25 mouse cellular contexts compared by ENCODE assay signal in genomic region chr8:77350121-77350777, GRCm38 (mm10).
DNase-seq lines count a peak whose midpoint lies in the region; ATAC-seq lines count a peak whose summit lies in the region.
"Had no signal": no experiment of that assay in that cellular context is flagged by ENCODE, and none has a peak within 500 bp of the region (broad histone marks: within the 10 kb centered on the region; RNA-seq: fewer than 3 reads in every experiment).

No protein-coding gene starts in this region.

- H3K4me1 ChIP-seq in hindbrain, embryonic 11.5 days (replicated peaks; ENCODE audit: control insufficient read depth, insufficient read depth, low read length): no peaks in the 10 kb centered on the region
- H3K4me1 ChIP-seq in hindbrain, embryonic 13.5 days (replicated peaks): peaks cover 8% of the 10 kb centered on the region; the same call in 1 of the 2 replicates
- peaks cover 38% of the 10 kb centered on the region for H3K4me1 ChIP-seq in embryonic facial prominence, embryonic 15.5 days
- H3K4me1 ChIP-seq in limb, embryonic 15.5 days: peaks cover 35% of the 10 kb centered on the region
- H3K4me1 ChIP-seq: intestine, embryonic 15.5 days; liver, embryonic 13.5 days had no signal

- no peak overlapping the region for H3K9ac ChIP-seq in hindbrain, embryonic 11.5 days (ENCODE audit: low read depth, low read length)
- no peak overlapping the region for H3K9ac ChIP-seq in hindbrain, embryonic 13.5 days
- no peak overlapping the region for H3K9ac ChIP-seq in embryonic facial prominence, embryonic 15.5 days
- no peak overlapping the region for H3K9ac ChIP-seq in limb, embryonic 15.5 days
- H3K9ac ChIP-seq: embryonic facial prominence, embryonic 12.5 days; intestine, embryonic 15.5 days; liver, embryonic 13.5 days; midbrain, embryonic 12.5 days had no signal

- no peaks in the 10 kb centered on the region for H3K27me3 ChIP-seq in hindbrain, embryonic 11.5 days (ENCODE audit: control insufficient read depth, insufficient read depth, low read length)
- H3K27me3 ChIP-seq in hindbrain, embryonic 13.5 days: no peaks in the 10 kb centered on the region
- no peaks in the 10 kb centered on the region for H3K27me3 ChIP-seq in embryonic facial prominence, embryonic 15.5 days
- H3K27me3 ChIP-seq in limb, embryonic 15.5 days: no peaks in the 10 kb centered on the region
- H3K27me3 ChIP-seq: embryonic facial prominence, embryonic 12.5 days; intestine, embryonic 15.5 days; liver, embryonic 13.5 days; midbrain, embryonic 12.5 days had no signal

- H3K27ac ChIP-seq in hindbrain, embryonic 11.5 days (ENCODE audit: low read depth, low read length): no peak overlapping the region
- no peak overlapping the region for H3K27ac ChIP-seq in hindbrain, embryonic 13.5 days
- peak overlapping the region; percentile 71 for H3K27ac ChIP-seq in embryonic facial prominence, embryonic 15.5 days (replicated peaks)
- H3K27ac ChIP-seq in limb, embryonic 15.5 days: peak overlapping the region; percentile 43
- H3K27ac ChIP-seq: heart, adult 2 months; intestine, embryonic 15.5 days; liver, embryonic 13.5 days; midbrain, embryonic 12.5 days had no signal

- 84% methylated on average over 4 of the region's 4 CpGs for WGBS in hindbrain, embryonic 11.5 days
- WGBS in hindbrain, embryonic 13.5 days: 89% methylated on average over 4 of the region's 4 CpGs
- WGBS in embryonic facial prominence, embryonic 15.5 days: 35% methylated on average over 4 of the region's 4 CpGs
- WGBS in limb, embryonic 15.5 days: 41% methylated on average over 4 of the region's 4 CpGs

- no peak overlapping the region for H3K4me2 ChIP-seq in hindbrain, embryonic 11.5 days (replicated peaks; ENCODE audit: low read depth, low read length)
- no peak overlapping the region for H3K4me2 ChIP-seq in hindbrain, embryonic 13.5 days
- no peak overlapping the region for H3K4me2 ChIP-seq in embryonic facial prominence, embryonic 15.5 days (replicated peaks)
- H3K4me2 ChIP-seq in limb, embryonic 15.5 days: no peak overlapping the region
- H3K4me2 ChIP-seq: embryonic facial prominence, embryonic 12.5 days; intestine, embryonic 15.5 days; liver, embryonic 13.5 days; midbrain, embryonic 12.5 days had no signal

- no peaks in the 10 kb centered on the region for H3K9me3 ChIP-seq in hindbrain, embryonic 11.5 days (ENCODE audit: control insufficient read depth, low read length)
- H3K9me3 ChIP-seq in hindbrain, embryonic 13.5 days: no peaks in the 10 kb centered on the region
- no peaks in the 10 kb centered on the region for H3K9me3 ChIP-seq in embryonic facial prominence, embryonic 15.5 days (replicated peaks)
- no peaks in the 10 kb centered on the region for H3K9me3 ChIP-seq in limb, embryonic 15.5 days
- H3K9me3 ChIP-seq: embryonic facial prominence, embryonic 12.5 days; intestine, embryonic 15.5 days; liver, embryonic 13.5 days; midbrain, embryonic 12.5 days had no signal

- no peak overlapping the region for H3K4me3 ChIP-seq in hindbrain, embryonic 11.5 days (ENCODE audit: low read depth, low read length)
- H3K4me3 ChIP-seq in hindbrain, embryonic 13.5 days: no peak overlapping the region
- H3K4me3 ChIP-seq in embryonic facial prominence, embryonic 15.5 days (replicated peaks): no peak overlapping the region
- H3K4me3 ChIP-seq in limb, embryonic 15.5 days: no peak overlapping the region
- H3K4me3 ChIP-seq: embryonic facial prominence, embryonic 12.5 days; heart, adult 2 months; intestine, embryonic 15.5 days; liver, embryonic 13.5 days; midbrain, embryonic 12.5 days had no signal

- 0 out of 2 replicates have a peak, but pooled peaks have one; percentile 29 for ATAC-seq in hindbrain, embryonic 11.5 days (ENCODE audit: low FRiP score)
- ATAC-seq in hindbrain, embryonic 13.5 days (ENCODE audit: low FRiP score): no peak
- ATAC-seq in embryonic facial prominence, embryonic 15.5 days (ENCODE audit: insufficient number of reproducible peaks, low FRiP score, low TSS enrichment, low read depth): peak; percentile 70
- ATAC-seq in limb, embryonic 15.5 days (ENCODE audit: insufficient number of reproducible peaks, low FRiP score, low TSS enrichment, low read depth): no peak
- no peak for ATAC-seq in CD4-positive, CD25-positive, alpha-beta regulatory T cell, adult 4 months
- ATAC-seq: hindbrain, embryonic 16.5 days; intestine, embryonic 15.5 days had no signal

- H3K36me3 ChIP-seq in hindbrain, embryonic 11.5 days (ENCODE audit: control insufficient read depth, insufficient read depth, low read length): no peaks in the 10 kb centered on the region
- H3K36me3 ChIP-seq in hindbrain, embryonic 13.5 days: no peaks in the 10 kb centered on the region
- H3K36me3 ChIP-seq in embryonic facial prominence, embryonic 15.5 days: peaks cover 6% of the 10 kb centered on the region; the same call in 1 of the 2 replicates
- H3K36me3 ChIP-seq in limb, embryonic 15.5 days: peaks cover 9% of the 10 kb centered on the region
- H3K36me3 ChIP-seq: embryonic facial prominence, embryonic 12.5 days; intestine, embryonic 15.5 days; liver, embryonic 13.5 days; midbrain, embryonic 12.5 days had no signal

- DNase-seq in hindbrain, embryonic 11.5 days (ENCODE audit: low spot score): no peak
- DNase-seq in NIH3T3 (ENCODE audit: low read depth): peak; percentile 79
- DNase-seq in heart, adult 8-10 months (ENCODE audit: low spot score): no peak
- DNase-seq: adrenal gland, postnatal 25 days; B cell, adult 2 months; cerebellum, adult 11-12 months; cerebellum, postnatal 14 days; gastrocnemius, postnatal 36 days; heart, adult 2 months; heart, postnatal 4 days; kidney, adult 8-10 months; kidney, postnatal 10 days; left cerebral cortex, postnatal 4 days; liver, embryonic 13.5 days; lung, adult 2 months; right cerebral cortex, postnatal 25 days; spleen, adult 18-20 months had no signal

Comparison
In these comparisons a context has a peak if more than half of its experiments do, and no peak if none do; other contexts are left out.
1. ATAC-seq: peak in hindbrain, embryonic 11.5 days (single experiment) and embryonic facial prominence, embryonic 15.5 days (single experiment); none in hindbrain, embryonic 13.5 days (single experiment), limb, embryonic 15.5 days (single experiment) and CD4-positive, CD25-positive, alpha-beta regulatory T cell, adult 4 months (single experiment).
2. H3K27ac ChIP-seq: peak in embryonic facial prominence, embryonic 15.5 days (single experiment) and limb, embryonic 15.5 days (single experiment); none in hindbrain, embryonic 11.5 days (single experiment) and hindbrain, embryonic 13.5 days (single experiment).